Mouse (Mus musculus) stomach, embryonic 16.5 days (tissue): ENCODE results near the gene Errfi1. TPM values are rescaled to one million over a fixed set of nuclear protein-coding genes. Genes with fewer than 3 reads are reported as not detected.
A peak's percentile ranks its signal among the peaks of the same experiment; 100 is the strongest.

Experiments
- ATAC-seq: fragments of 200-750 bp; cut with Nextera tagmentation; 2 replicates; pipeline ENCODE4 v1.8.0; 2017; ENCODE audit warnings: moderate number of reproducible peaks, moderate TSS enrichment; ENCODE audit not compliant: insufficient read depth, low FRiP score
- H3K27ac ChIP-seq: fragments of 300-500 bp; sonication (generic); 2 replicates; pipeline ENCODE4 v1.5.1; 2014; ENCODE audit warnings: low read length
- H3K27me3 ChIP-seq: fragments of 300-500 bp; sonication (generic); 2 replicates; pipeline ENCODE4 v1.6.1; 2014; ENCODE audit warnings: low read length, control low read depth, mixed read lengths; ENCODE audit not compliant: control insufficient read depth, insufficient read depth
- H3K36me3 ChIP-seq: fragments of 300-500 bp; sonication (generic); 2 replicates; pipeline ENCODE4 v1.6.1; 2014; ENCODE audit warnings: low read length; ENCODE audit not compliant: control insufficient read depth, insufficient read depth
- H3K4me1 ChIP-seq: fragments of 300-500 bp; sonication (generic); 2 replicates; pipeline ENCODE4 v1.6.1; 2014; ENCODE audit warnings: low read length, control low read depth, mixed read lengths; ENCODE audit not compliant: control insufficient read depth, insufficient read depth
- H3K4me2 ChIP-seq: fragments of 300-500 bp; sonication (generic); 2 replicates; pipeline ENCODE4 v1.6.1; 2014; ENCODE audit warnings: low read depth, low read length, mixed read lengths
- H3K4me3 ChIP-seq: fragments of 300-500 bp; sonication (generic); replicated peaks from 2 replicates; pipeline ENCODE4 v1.5.1; 2014; ENCODE audit warnings: mild to moderate bottlenecking, low read length
- H3K9ac ChIP-seq: fragments of 300-500 bp; sonication (generic); 2 replicates; pipeline ENCODE4 v1.6.1; 2014; ENCODE audit warnings: low read length
- H3K9me3 ChIP-seq: fragments of 300-500 bp; sonication (generic); replicated peaks from 2 replicates; pipeline ENCODE4 v1.6.1; 2016; ENCODE audit warnings: low read length, control low read depth; ENCODE audit not compliant: control insufficient read depth
- WGBS: fragments of 180-500 bp; shearing (Covaris S2); extraction: QIAGEN DNeasy Blood & Tissue Kit; methylation state at CpG from one replicate; pipeline ENCODE4 v1.1.7; 2014; 5-methylcytosine and 5-hydroxymethylcytosine counted together
- polyA plus RNA-seq: library from polyadenylated mRNA; unstranded; fragments of >200 nt; fragmentation: Nextera tagmentation; extraction: Ambion mirVana; gene quantifications from 2 replicates; pipeline ENCODE4 v1.2.1, GENCODE M21; 2015

The Errfi1 gene
- polyA plus RNA-seq, 1 experiment from 2014 or later = 30.8 TPM

DNA sequence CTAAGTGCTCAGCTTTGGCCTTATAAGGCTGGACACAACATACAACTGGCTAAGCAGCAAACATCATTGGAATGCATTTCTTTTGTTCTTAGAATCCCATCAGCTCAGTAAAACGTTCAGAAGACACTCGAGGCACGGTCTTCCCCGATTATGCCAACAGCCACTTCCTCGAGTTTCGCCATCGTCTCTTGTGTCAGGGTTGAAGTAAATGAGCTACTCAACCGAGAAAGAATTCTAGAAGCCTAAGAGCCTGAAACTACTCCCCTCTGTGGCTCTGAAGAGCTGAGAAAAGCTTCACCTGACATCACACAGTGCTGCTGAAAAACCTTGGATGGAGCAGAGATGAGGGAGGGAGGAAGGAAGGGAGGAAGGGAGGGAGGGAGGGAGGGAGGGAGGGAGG lies 32.3 kb upstream of the Errfi1 start:
- no peaks in the 10 kb centered on the region for H3K9me3 ChIP-seq
- H3K27ac ChIP-seq = no peak overlapping the region
- no peaks in the 10 kb centered on the region for H3K36me3 ChIP-seq
- H3K4me2 ChIP-seq = no peak overlapping the region
- ATAC-seq = no peak
- 70% methylated on average over 8 of the region's 8 CpGs for WGBS
- H3K4me1 ChIP-seq = peaks cover 38% of the 10 kb centered on the region
- H3K9ac ChIP-seq = no peak overlapping the region
- H3K4me3 ChIP-seq = no peak overlapping the region
- no peaks in the 10 kb centered on the region for H3K27me3 ChIP-seq

- H3K27me3 ChIP-seq = no peaks in the 10 kb centered on the region
- H3K4me1 ChIP-seq = peaks cover 32% of the 10 kb centered on the region
- no peaks in the 10 kb centered on the region for H3K36me3 ChIP-seq
- H3K9me3 ChIP-seq = no peaks in the 10 kb centered on the region
- 75% methylated on average over 9 of the region's 9 CpGs for WGBS
- no peak overlapping the region for H3K9ac ChIP-seq
- H3K4me2 ChIP-seq = no peak overlapping the region
- H3K4me3 ChIP-seq = no peak overlapping the region
- no peak for ATAC-seq
- no peak overlapping the region for H3K27ac ChIP-seq
Observed at GRCm38 (mm10) chr4:150822624-150823023, 31.1 kb upstream of the Errfi1 start.

DNA sequence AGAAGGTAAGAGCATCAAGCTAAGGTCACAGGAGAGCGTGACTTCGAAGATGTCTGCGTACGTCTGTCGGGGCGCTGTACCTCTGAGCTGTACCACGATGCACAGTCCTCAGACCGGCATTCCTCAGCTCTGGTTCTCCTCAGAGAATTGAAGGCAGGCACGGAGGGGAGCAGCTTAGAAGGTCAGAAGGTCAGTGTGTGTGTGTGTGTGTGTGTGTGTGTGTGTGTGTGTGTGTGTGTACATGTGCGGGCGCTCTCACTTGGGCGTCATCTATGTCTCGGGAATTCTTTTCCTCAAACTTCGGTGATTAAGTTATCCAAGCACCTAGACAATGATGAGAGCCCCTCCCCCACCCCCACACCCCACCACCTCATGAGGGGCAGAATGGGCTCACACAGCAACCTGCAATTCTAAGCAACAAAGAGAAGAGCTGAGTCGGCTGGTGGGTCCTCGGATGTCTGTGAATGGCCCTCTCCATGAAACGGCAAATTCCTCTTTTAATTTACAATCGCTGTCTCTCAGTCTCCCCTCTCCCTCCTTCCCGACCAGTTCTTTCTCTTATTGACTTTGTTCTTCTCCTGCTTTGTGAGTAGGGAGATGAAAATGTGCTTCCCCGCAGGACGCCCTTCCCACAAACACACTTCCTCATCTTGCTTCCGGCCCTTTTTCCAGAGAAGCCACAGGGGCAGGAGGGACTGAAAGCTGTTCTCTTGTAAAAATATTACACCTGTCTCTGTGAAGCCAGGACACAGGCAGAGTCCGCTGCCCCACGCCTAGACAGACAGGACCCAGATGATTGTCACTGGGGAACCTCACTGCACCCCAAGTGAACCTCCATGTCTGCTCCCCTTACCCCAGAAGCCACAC lies 29.9 kb upstream of the Errfi1 start:
- 50% methylated on average over 24 of the region's 24 CpGs for WGBS
- ATAC-seq = no peak
- no peaks in the 10 kb centered on the region for H3K36me3 ChIP-seq
- H3K27me3 ChIP-seq = no peaks in the 10 kb centered on the region
- H3K4me2 ChIP-seq = no peak overlapping the region
- peak overlapping the region; percentile 86 for H3K27ac ChIP-seq
- H3K9me3 ChIP-seq = no peaks in the 10 kb centered on the region
- no peak overlapping the region for H3K9ac ChIP-seq
- H3K4me1 ChIP-seq = peaks cover 27% of the 10 kb centered on the region
- no peak overlapping the region for H3K4me3 ChIP-seq

GRCm38 (mm10) chr4:150824877-150825276 lies 28.8 kb upstream of the Errfi1 start:
- Histone ChIP-seq H3K4me2 (peak overlapping the region; percentile 3; the same call in 1 of the 2 replicates), H3K4me3 (no peak overlapping the region), H3K27me3 (no peaks in the 10 kb centered on the region), H3K36me3 (no peaks in the 10 kb centered on the region), H3K9ac (no peak overlapping the region), H3K27ac (peak overlapping the region; percentile 87), H3K4me1 (peaks cover 17% of the 10 kb centered on the region), H3K9me3 (no peaks in the 10 kb centered on the region)
- 45% methylated on average over 6 of the region's 6 CpGs for WGBS
- peak; percentile 76; the same call in 1 of the 2 replicates for ATAC-seq

DNA sequence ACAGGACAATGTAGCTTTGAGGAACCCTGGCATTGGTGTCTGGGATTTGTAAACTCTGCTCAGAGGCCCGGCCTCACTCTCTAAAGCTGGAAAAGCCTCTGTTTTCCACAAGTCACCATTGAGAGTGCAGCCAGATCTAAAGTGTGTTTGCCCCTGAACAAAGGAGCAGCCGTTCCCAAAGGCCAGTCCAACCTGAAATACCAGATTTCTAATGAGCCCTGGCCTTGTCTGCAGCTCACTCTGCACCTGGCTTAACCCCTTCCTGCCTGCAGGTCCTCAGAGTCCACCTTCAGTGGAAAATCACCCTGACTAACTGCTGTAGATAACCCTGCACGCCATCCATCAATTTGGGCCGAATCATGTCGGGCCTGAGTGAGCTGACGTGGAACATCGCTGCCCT lies 28.2 kb upstream of the Errfi1 start:
- Histone ChIP-seq H3K9ac (no peak overlapping the region), H3K4me2 (no peak overlapping the region), H3K27me3 (no peaks in the 10 kb centered on the region), H3K4me3 (no peak overlapping the region), H3K27ac (peak overlapping the region; percentile 87), H3K9me3 (no peaks in the 10 kb centered on the region), H3K36me3 (no peaks in the 10 kb centered on the region), H3K4me1 (peaks cover 17% of the 10 kb centered on the region)
- 29% methylated on average over 7 of the region's 7 CpGs for WGBS
- peak; percentile 89 for ATAC-seq

DNA sequence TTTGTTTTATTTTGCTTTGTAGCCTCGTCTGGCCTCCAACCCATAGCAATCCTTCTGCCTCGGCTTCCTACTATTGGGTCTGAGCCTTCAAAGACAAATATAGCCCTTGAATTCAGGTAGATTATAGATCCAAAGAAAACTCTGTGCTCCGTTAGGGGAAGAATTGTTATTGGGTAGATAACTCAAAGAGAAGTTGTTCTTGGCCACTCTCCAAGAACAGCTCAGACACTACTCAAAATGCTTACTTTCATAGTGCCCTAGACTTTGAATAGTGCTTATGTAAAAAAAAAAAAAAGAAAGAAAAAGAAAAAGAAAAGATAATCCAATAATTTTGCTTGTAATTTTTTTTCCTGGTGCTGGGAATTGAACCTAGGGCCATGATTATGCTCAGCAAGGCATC lies 22.4 kb upstream of the Errfi1 start:
- Histone ChIP-seq H3K4me1 (peaks cover 5% of the 10 kb centered on the region; the same call in 1 of the 2 replicates), H3K4me3 (no peak overlapping the region), H3K4me2 (no peak overlapping the region), H3K27me3 (no peaks in the 10 kb centered on the region), H3K36me3 (no peaks in the 10 kb centered on the region), H3K9me3 (no peaks in the 10 kb centered on the region), H3K27ac (no peak overlapping the region), H3K9ac (no peak overlapping the region)
- no peak for ATAC-seq
- 49% methylated on average over 3 of the region's 3 CpGs for WGBS

DNA sequence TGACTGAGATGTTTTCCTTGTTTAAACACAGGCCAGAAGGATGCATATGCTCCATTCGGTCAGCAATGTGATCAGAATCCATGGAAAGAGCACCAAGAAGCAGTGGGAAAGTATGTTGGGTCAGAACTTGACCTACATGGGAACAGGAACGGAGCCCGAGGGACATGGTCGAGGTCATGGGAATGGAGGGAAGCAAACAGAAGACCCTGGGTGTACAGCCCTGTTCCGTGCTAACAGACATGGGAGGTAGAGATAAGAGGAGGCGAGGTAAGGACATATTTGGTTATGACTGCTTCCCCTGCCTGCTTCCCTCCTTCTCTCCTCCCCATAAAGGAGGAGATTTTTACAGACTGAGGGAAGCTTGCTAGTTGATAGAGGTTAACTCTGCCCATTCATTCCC lies 21.8 kb upstream of the Errfi1 start:
- ATAC-seq = no peak
- Histone ChIP-seq H3K27me3 (no peaks in the 10 kb centered on the region), H3K27ac (no peak overlapping the region)

GRCm38 (mm10) chr4:150835163-150835562 lies 18.6 kb upstream of the Errfi1 start:
- no peak overlapping the region for H3K4me3 ChIP-seq
- no peaks in the 10 kb centered on the region for H3K9me3 ChIP-seq
- H3K36me3 ChIP-seq = no peaks in the 10 kb centered on the region
- H3K9ac ChIP-seq = no peak overlapping the region
- ATAC-seq = no peak
- H3K27ac ChIP-seq = no peak overlapping the region
- no peaks in the 10 kb centered on the region for H3K27me3 ChIP-seq
- H3K4me2 ChIP-seq = no peak overlapping the region
- 88% methylated on average over 5 of the region's 5 CpGs for WGBS
- no peaks in the 10 kb centered on the region for H3K4me1 ChIP-seq

More for the DNA sequence above, 21.8 kb upstream of the Errfi1 start:
- Histone ChIP-seq H3K36me3 (no peaks in the 10 kb centered on the region), H3K9me3 (no peaks in the 10 kb centered on the region), H3K4me3 (no peak overlapping the region), H3K4me2 (no peak overlapping the region), H3K9ac (no peak overlapping the region), H3K4me1 (peaks cover 3% of the 10 kb centered on the region; the same call in 1 of the 2 replicates)
- WGBS = 66% methylated on average over 6 of the region's 6 CpGs

GRCm38 (mm10) chr4:150836258-150836657 lies 17.5 kb upstream of the Errfi1 start:
- Histone ChIP-seq H3K4me1 (no peaks in the 10 kb centered on the region), H3K27ac (no peak overlapping the region), H3K36me3 (no peaks in the 10 kb centered on the region), H3K9ac (no peak overlapping the region), H3K4me3 (no peak overlapping the region), H3K4me2 (no peak overlapping the region), H3K27me3 (no peaks in the 10 kb centered on the region), H3K9me3 (no peaks in the 10 kb centered on the region)
- no peak for ATAC-seq
- 87% methylated on average over 13 of the region's 13 CpGs for WGBS
